Mouse (Mus musculus): ENCODE data around the gene Cemip. TPM values are rescaled to one million over a fixed set of nuclear protein-coding genes. Genes with fewer than 3 reads are reported as not detected.
"Not testable (repeated sequence)": the region's sequence is repeated elsewhere in the genome, so short reads cannot be mapped to it uniquely, and the experiment has no call there.

Cemip gene
- 0.17 and 0.28 TPM in 2 replicates for polyA plus RNA-seq (2015; fragmentation: Nextera tagmentation; extraction: Ambion mirVana)

DNA sequence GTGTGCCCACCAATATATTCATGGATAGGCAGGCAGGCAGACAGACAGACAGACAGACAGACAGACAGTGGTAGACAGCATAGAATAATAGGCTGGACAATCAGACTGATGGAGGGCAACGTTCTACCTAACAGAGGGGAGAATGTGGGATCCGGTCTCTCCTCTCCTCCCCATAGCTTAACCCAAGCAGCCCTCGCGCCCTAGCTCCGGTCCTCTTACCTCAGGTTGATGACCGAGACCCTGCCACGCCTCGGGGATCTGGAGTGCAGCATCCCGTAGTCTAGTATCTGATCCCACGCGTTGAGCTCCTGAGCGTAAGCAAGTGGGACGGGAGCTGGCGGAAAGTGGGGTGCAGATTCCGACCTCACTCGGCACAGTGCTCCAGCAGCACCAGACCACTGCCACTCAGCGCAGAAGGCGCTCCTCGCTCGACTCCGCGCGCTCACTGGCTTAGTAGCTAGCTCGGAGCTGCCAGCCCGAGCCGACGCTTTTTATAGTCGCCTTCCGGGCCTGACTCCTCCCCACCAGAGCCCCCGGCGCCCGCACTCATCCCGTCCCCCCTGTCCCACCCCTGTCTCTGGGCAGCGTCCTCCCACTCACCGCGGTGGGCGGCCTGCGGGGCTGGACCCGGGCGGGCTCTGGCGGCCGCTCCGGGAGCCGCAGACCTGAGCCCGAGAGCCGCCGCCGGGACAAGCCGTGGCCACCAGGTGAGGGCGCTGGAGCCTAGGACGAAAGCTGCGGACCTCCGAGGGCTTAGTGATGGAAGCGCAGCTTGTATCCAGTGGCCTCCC lies at the start of gene Cemip:
Cemip (minus strand) TSS at position 464 of the 791 bp plus-strand sequence.
- DNase-seq (ENCODE audit: low spot score) (peak; percentile 91), ATAC-seq (replicated peaks; ENCODE audit: low FRiP score, low read depth) (peak; percentile 84)
- peak; percentile 89 for TF ChIP-seq CTCF (IDR thresholded peaks at IDR 0.05; ENCODE audit: low read depth)
- H3K9ac ChIP-seq (ENCODE audit: low read depth, low read length) = no peak within 1 kb of the TSS
- peak within 1 kb of the TSS; percentile 32 for H3K4me3 ChIP-seq (replicated peaks; ENCODE audit: low read depth, low read length)
- no peak within 1 kb of the TSS for H3K27ac ChIP-seq
- no peaks in the 10 kb centered on the region for H3K9me3 ChIP-seq (replicated peaks; ENCODE audit: low read length)
- peaks cover 13% of the 10 kb centered on the region for H3K27me3 ChIP-seq (ENCODE audit: insufficient read depth, low read length)
- peak within 1 kb of the TSS; percentile 68 for H3K4me2 ChIP-seq (ENCODE audit: low read length)
- no peaks in the 10 kb centered on the region for H3K36me3 ChIP-seq (ENCODE audit: insufficient read depth, low read length)
- 0 out of 2 replicates have a peak, but pooled peaks cover 8% of the 10 kb centered on the region for H3K4me1 ChIP-seq (replicated peaks; ENCODE audit: insufficient read depth, low read length)
- WGBS = under 1% methylated on average over 54 of the region's 54 CpGs

DNA sequence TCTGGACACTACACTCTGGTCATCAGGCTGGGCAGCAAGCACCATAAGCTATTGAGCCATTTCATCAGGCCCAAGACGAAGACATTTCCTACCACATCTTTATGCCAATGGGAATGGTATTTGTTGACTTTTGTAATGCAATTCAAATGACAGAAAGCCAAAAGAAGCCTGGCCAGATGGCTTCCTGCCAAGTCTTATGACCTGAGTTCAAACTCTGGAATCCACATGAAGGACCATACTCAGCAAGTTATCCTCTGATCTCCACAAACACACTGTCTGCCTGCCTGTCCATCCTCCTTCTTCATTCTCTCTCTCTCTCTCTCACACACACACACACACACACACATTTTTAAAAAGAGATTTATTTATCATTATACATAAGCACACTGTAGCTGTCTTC lies 46.4 kb upstream of the Cemip start:
- Histone ChIP-seq H3K27me3 (ENCODE audit: insufficient read depth, low read length) (no peaks in the 10 kb centered on the region), H3K9ac (ENCODE audit: low read depth, low read length) (no peak overlapping the region), H3K4me2 (ENCODE audit: low read length) (no peak overlapping the region), H3K9me3 (replicated peaks; ENCODE audit: low read length) (no peaks in the 10 kb centered on the region), H3K4me3 (replicated peaks; ENCODE audit: low read depth, low read length) (no peak overlapping the region), H3K27ac (no peak overlapping the region), H3K36me3 (ENCODE audit: insufficient read depth, low read length) (no peaks in the 10 kb centered on the region), H3K4me1 (replicated peaks; ENCODE audit: insufficient read depth, low read length) (peaks cover 33% of the 10 kb centered on the region)
- DNase-seq (ENCODE audit: low spot score) (no peak), ATAC-seq (replicated peaks; ENCODE audit: low FRiP score, low read depth) (no peak)
- no peak for TF ChIP-seq CTCF (IDR thresholded peaks at IDR 0.05; ENCODE audit: low read depth)
- WGBS = 54% methylated on average over 1 of the region's 1 CpGs

DNA sequence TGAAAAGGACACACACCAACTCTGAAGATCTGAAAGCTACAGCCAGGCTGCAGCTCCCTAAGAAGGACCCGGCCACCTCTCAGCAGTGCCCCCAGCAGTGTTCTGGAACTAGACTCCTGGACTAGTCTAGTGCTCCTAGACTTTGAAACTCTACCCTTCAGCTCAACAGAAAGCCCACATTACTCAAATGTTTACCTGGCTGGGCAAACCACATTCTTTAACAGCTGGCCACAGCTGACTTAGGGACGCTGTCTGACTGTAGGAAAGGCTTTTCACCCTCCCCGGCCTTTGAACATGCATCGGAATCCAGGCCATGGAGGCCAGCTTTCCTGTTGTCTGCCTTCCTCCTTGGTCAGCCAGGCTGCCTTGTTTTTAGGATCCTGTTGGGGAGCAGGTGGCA lies 45.4 kb upstream of the Cemip start:
- H3K4me3 ChIP-seq (replicated peaks; ENCODE audit: low read depth, low read length) = no peak overlapping the region
- H3K4me2 ChIP-seq (ENCODE audit: low read length) = no peak overlapping the region
- 65% methylated on average over 4 of the region's 4 CpGs for WGBS
- no peak for TF ChIP-seq CTCF (IDR thresholded peaks at IDR 0.05; ENCODE audit: low read depth)
- no peaks in the 10 kb centered on the region for H3K36me3 ChIP-seq (ENCODE audit: insufficient read depth, low read length)
- no peaks in the 10 kb centered on the region for H3K9me3 ChIP-seq (replicated peaks; ENCODE audit: low read length)
- H3K27me3 ChIP-seq (ENCODE audit: insufficient read depth, low read length) = no peaks in the 10 kb centered on the region
- no peak overlapping the region for H3K27ac ChIP-seq
- ATAC-seq (replicated peaks; ENCODE audit: low FRiP score, low read depth) = no peak
- H3K4me1 ChIP-seq (replicated peaks; ENCODE audit: insufficient read depth, low read length) = peaks cover 34% of the 10 kb centered on the region
- H3K9ac ChIP-seq (ENCODE audit: low read depth, low read length) = no peak overlapping the region
- DNase-seq (ENCODE audit: low spot score) = no peak

DNA sequence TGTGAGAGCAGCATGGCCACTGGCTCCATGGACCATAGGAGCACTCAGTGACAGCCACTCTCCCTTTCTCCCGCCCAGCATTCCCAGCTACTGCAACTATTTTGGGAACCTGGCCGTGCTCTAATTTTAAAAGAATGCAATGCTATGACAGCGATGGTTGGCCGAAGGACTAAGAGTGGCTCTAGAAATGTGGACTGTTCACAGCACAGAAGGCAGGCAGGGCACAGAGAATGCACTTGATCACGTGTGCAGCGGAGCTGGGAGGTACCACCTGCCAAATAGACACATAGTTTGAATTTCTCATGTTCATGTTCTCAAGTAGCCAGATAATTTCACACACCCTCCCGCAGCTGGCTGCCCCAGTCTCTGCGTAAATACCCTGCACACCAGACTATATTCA lies 42.4 kb upstream of the Cemip start:
- WGBS = 34% methylated on average over 8 of the region's 8 CpGs
- Histone ChIP-seq H3K27me3 (ENCODE audit: insufficient read depth, low read length) (no peaks in the 10 kb centered on the region), H3K4me2 (ENCODE audit: low read length) (no peak overlapping the region), H3K4me1 (replicated peaks; ENCODE audit: insufficient read depth, low read length) (peaks cover 28% of the 10 kb centered on the region), H3K4me3 (replicated peaks; ENCODE audit: low read depth, low read length) (no peak overlapping the region), H3K9me3 (replicated peaks; ENCODE audit: low read length) (no peaks in the 10 kb centered on the region), H3K9ac (ENCODE audit: low read depth, low read length) (no peak overlapping the region), H3K36me3 (ENCODE audit: insufficient read depth, low read length) (0 out of 2 replicates have a peak, but pooled peaks cover 4% of the 10 kb centered on the region), H3K27ac (peak overlapping the region; percentile 66; the same call in 1 of the 2 replicates)
- TF ChIP-seq CTCF (IDR thresholded peaks at IDR 0.05; ENCODE audit: low read depth) = no peak
- DNase-seq (ENCODE audit: low spot score) = peak; percentile 70
- peak; percentile 79; the same call in 1 of the 2 replicates for ATAC-seq (replicated peaks; ENCODE audit: low FRiP score, low read depth)

DNA sequence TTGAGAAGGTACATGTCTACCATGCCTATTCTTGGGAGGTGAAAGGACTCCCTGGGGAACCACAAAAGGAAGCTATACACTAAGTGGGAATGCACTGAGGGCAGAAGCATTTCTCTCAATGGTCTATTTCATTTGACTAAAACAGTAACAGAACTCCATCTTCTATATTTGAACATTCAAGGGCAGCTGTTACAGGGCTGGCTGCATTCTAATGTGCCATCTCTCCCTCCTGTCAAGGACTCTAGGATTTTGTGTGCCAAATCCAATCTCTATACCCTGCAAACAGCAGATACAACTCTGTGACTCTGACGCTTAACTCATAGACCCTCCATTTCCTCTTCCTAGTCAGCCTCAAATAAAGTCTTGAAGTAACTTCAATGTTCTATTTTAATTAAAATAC lies 39.4 kb upstream of the Cemip start:
- no peak for DNase-seq (ENCODE audit: low spot score)
- ATAC-seq (replicated peaks; ENCODE audit: low FRiP score, low read depth) = no peak
- TF ChIP-seq CTCF (IDR thresholded peaks at IDR 0.05; ENCODE audit: low read depth) = no peak
- H3K4me3 ChIP-seq (replicated peaks; ENCODE audit: low read depth, low read length) = no peak overlapping the region
- 86% methylated on average over 1 of the region's 1 CpGs for WGBS
- H3K9me3 ChIP-seq (replicated peaks; ENCODE audit: low read length) = no peaks in the 10 kb centered on the region
- H3K4me2 ChIP-seq (ENCODE audit: low read length) = no peak overlapping the region
- no peak overlapping the region for H3K27ac ChIP-seq
- H3K27me3 ChIP-seq (ENCODE audit: insufficient read depth, low read length) = no peaks in the 10 kb centered on the region
- H3K36me3 ChIP-seq (ENCODE audit: insufficient read depth, low read length) = 0 out of 2 replicates have a peak, but pooled peaks cover 4% of the 10 kb centered on the region
- no peak overlapping the region for H3K9ac ChIP-seq (ENCODE audit: low read depth, low read length)
- peaks cover 28% of the 10 kb centered on the region for H3K4me1 ChIP-seq (replicated peaks; ENCODE audit: insufficient read depth, low read length)

DNA sequence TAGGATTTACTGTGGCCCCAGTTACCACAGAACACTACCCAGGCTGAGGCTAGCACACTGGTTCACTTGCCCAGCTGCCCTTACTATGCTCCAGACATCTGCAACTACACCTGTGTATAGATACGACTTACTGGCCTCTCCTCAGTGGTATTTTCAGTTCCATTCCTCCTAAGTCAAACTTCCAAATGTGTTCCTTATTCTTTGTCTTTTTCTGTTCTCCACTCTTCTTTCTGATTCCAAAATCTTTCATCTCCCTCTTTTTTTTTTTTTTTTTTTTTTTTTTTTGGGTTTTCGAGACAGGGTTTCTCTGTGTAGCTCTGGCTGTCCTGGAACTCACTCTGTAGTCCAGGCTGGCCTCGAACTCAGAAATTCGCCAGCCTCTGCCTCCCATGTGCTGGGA lies 37.3 kb upstream of the Cemip start:
- not testable (repeated sequence) for H3K4me3 ChIP-seq (replicated peaks; ENCODE audit: low read depth, low read length); DNase-seq (ENCODE audit: low spot score); H3K36me3 ChIP-seq (ENCODE audit: insufficient read depth, low read length); H3K9me3 ChIP-seq (replicated peaks; ENCODE audit: low read length); ATAC-seq (replicated peaks; ENCODE audit: low FRiP score, low read depth); H3K9ac ChIP-seq (ENCODE audit: low read depth, low read length); H3K27me3 ChIP-seq (ENCODE audit: insufficient read depth, low read length); H3K27ac ChIP-seq; H3K4me2 ChIP-seq (ENCODE audit: low read length)
- H3K4me1 ChIP-seq (replicated peaks; ENCODE audit: insufficient read depth, low read length) = peaks cover 35% of the 10 kb centered on the region
- 91% methylated on average over 3 of the region's 4 CpGs for WGBS

Measured in kidney, postnatal 0 days (tissue).